Mouse (Mus musculus): ENCODE results near the gene Eif3f.

DNA sequence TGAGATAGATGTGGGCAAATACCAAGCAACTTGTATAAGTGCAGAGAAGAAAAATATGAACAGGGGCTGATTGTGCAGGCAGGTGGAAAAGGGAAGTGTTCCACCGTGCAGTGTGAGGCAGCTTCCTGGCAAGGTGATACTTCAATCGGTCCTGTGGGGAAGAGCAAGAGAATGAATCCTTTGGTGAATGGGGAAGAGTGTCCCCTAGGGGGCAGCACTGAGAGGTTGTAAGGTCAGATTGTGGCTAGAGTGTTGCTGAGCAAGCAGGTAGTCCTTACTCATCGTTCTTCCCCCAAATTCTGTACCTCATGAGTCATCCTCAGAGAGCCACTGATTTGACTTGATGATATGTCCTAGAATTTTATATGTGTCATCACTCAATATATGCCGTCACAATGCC, 20.0 kb downstream of the Eif3f start:
- no peak for TF ChIP-seq POLR2A (IDR thresholded peaks at IDR 0.05; ENCODE audit: control insufficient read depth, extremely low read depth, insufficient read depth, low read length, poor library complexity)
- TF ChIP-seq CTCF (IDR thresholded peaks at IDR 0.05; ENCODE audit: borderline replicate concordance, control insufficient read depth, extremely low read depth, insufficient read depth, low read length, poor library complexity) = no peak

Data from thymus, adult 2 months (tissue).